Mouse (Mus musculus) heart, embryonic 14.5 days (tissue): ENCODE measurements around the gene Ugt8a. TPM values are rescaled to one million over a fixed set of nuclear protein-coding genes. Genes with fewer than 3 reads are reported as not detected.

Experiments
- ATAC-seq: fragments of 200-750 bp; cut with Nextera tagmentation; 2 replicates; pipeline ENCODE4 v1.8.0; 2017; ENCODE audit warnings: low read depth, moderate TSS enrichment; ENCODE audit not compliant: insufficient number of reproducible peaks, insufficient read depth, low FRiP score
- H3K27ac ChIP-seq, 2 experiments: fragments of 200-500 bp in 1 of 2; fragments of 300-500 bp in 1 of 2; sonication (generic) in 1 of 2; replicated peaks in 1 of 2; 2 replicates each; pipeline ENCODE4 v1.5.1; 2012 to 2014; ENCODE audit warnings: low read depth in 2 of 2, low read length in 2 of 2, control low read depth in 1 of 2, mild to moderate bottlenecking in 1 of 2, mixed read lengths in 1 of 2; ENCODE audit not compliant: control insufficient read depth in 1 of 2, insufficient read depth in 1 of 2
- H3K27me3 ChIP-seq: fragments of 300-500 bp; sonication (generic); 2 replicates; pipeline ENCODE4 v1.6.1; 2014; ENCODE audit warnings: mild to moderate bottlenecking, low read length, control low read depth; ENCODE audit not compliant: control insufficient read depth, insufficient read depth
- H3K36me3 ChIP-seq: fragments of 300-500 bp; sonication (generic); 2 replicates; pipeline ENCODE4 v1.6.1; 2014; ENCODE audit warnings: mild to moderate bottlenecking, control low read depth, low read length, mixed read lengths; ENCODE audit not compliant: control insufficient read depth, insufficient read depth
- H3K4me1 ChIP-seq, 2 experiments: fragments of 200-500 bp in 1 of 2; fragments of 300-500 bp in 1 of 2; sonication (generic) in 1 of 2; 2 replicates each; pipeline ENCODE4 v1.6.1; 2012 to 2014; ENCODE audit warnings: low read length in 2 of 2, control low read depth in 1 of 2, mixed read lengths in 1 of 2; ENCODE audit not compliant: control insufficient read depth in 2 of 2, insufficient read depth in 2 of 2
- H3K4me2 ChIP-seq: fragments of 300-500 bp; sonication (generic); 2 replicates; pipeline ENCODE4 v1.6.1; 2014; ENCODE audit warnings: mild to moderate bottlenecking, low read length
- H3K4me3 ChIP-seq, 2 experiments: fragments of 200-500 bp in 1 of 2; fragments of 300-500 bp in 1 of 2; sonication (generic) in 1 of 2; 2 replicates each; pipeline ENCODE4 v1.5.1; 2012 to 2014; ENCODE audit warnings: low read length in 2 of 2, mild to moderate bottlenecking in 2 of 2, control low read depth in 1 of 2, low read depth in 1 of 2, moderate library complexity in 1 of 2; ENCODE audit not compliant: control insufficient read depth in 1 of 2, insufficient read depth in 1 of 2
- H3K9ac ChIP-seq: fragments of 300-500 bp; sonication (generic); 2 replicates; pipeline ENCODE4 v1.6.1; 2014; ENCODE audit warnings: mild to moderate bottlenecking, low read length
- H3K9me3 ChIP-seq: fragments of 300-500 bp; sonication (generic); 2 replicates; pipeline ENCODE4 v1.6.1; 2016; ENCODE audit warnings: low read length, control low read depth; ENCODE audit not compliant: control insufficient read depth
- whole genome bisulfite sequencing: fragments of 180-500 bp; shearing (Covaris S2); extraction: QIAGEN DNeasy Blood & Tissue Kit; methylation state at CpG from one replicate; pipeline ENCODE4 v1.1.7; 2014; 5-methylcytosine and 5-hydroxymethylcytosine counted together
- polyA plus RNA-seq: library from polyadenylated mRNA; unstranded; fragments of >200 nt; fragmentation: Nextera tagmentation; extraction: Ambion mirVana; gene quantifications from 2 replicates; pipeline ENCODE4 v1.2.1, GENCODE M21; 2014

The Ugt8a gene
- polyA plus RNA-seq, result 0.07 TPM in 1 of 2 replicates, not detected in the other

- Histone ChIP-seq H3K4me1 (peaks cover 0 to 11% of the 10 kb centered on the region in 2 experiments; a peak in 3 of 4 replicates), H3K9ac (peak within 1 kb of the TSS; percentile 10; the same call in 1 of the 2 replicates), H3K9me3 (no peaks in the 10 kb centered on the region), H3K27ac (no peak within 1 kb of the TSS), H3K4me2 (peak within 1 kb of the TSS; percentile 96), H3K4me3 (peak within 1 kb of the TSS; percentile 56 to 58), H3K27me3 (peaks cover 38% of the 10 kb centered on the region), H3K36me3 (no peaks in the 10 kb centered on the region)
- 1% methylated on average over 60 of the region's 85 CpGs for WGBS
- no peak; the same call in 1 of the 2 replicates for ATAC-seq
Observed at GRCm38 (mm10) chr3:125938092-125938755, at the start of gene Ugt8a. Ugt8a (minus strand) TSS chr3:125938619.

DNA sequence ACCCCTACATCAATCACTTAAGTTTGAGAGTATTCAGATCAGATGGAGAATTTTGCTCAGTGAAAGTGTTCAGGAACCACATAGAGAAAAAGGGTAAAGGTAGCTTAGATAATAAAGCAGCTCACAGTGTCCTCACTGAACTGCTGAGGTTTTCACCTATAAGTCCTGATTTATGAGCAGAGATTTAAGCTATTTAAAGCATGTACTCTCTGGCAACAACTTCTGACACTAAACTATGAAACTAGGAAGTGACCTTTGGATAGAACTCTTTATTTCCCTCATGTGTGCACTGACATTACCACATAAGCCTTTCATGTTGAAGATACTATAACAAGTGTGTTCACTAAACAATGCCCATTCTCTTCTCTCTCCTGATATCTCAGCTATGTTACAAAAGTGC, 48.2 kb upstream of the Ugt8a start:
- ATAC-seq, result no peak
- Histone ChIP-seq H3K36me3 (no peaks in the 10 kb centered on the region), H3K9ac (no peak overlapping the region), H3K9me3 (no peaks in the 10 kb centered on the region), H3K4me1 (no peaks in the 10 kb centered on the region), H3K4me3 (no peak overlapping the region), H3K27ac (no peak overlapping the region), H3K27me3 (no peaks in the 10 kb centered on the region), H3K4me2 (no peak overlapping the region)

DNA sequence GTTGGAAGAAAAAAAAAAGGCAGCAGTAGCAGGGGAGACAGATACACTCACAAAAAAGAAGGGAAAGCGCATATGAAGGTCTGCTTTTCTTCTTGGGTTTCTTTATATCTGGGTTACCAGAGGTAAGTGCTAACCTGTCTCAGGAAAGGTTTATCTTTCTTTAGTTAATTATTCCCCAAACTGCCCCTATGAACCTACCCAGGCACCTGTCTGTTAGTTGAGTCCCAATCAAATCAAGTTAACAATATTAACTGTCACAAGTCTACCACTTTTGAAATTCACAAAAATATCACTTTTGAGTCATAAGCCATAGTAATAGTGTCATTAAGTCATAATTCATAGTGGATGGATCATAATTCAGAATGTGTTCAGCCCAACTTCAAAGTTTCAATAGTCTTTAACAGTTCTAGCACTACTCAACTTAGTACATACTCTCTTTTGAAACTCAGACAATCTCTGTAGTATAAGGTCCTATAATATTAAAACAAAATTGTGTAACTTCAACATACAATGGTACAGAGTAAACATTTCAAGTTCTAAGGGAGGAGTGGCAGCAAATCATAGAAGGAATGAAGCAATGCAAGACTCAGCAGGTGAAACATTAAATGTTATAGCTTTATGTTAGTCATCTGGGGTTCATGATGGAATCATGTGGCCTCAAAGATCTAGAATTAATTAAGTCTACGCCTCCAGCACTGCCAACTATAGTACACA, 45.4 kb upstream of the Ugt8a start:
- Histone ChIP-seq H3K4me3 (no peak overlapping the region), H3K9ac (no peak overlapping the region), H3K27me3 (no peaks in the 10 kb centered on the region), H3K36me3 (no peaks in the 10 kb centered on the region), H3K4me2 (no peak overlapping the region), H3K4me1 (no peaks in the 10 kb centered on the region), H3K27ac (no peak overlapping the region), H3K9me3 (no peaks in the 10 kb centered on the region)
- 75% methylated on average over 2 of the region's 2 CpGs for WGBS
- no peak for ATAC-seq

DNA sequence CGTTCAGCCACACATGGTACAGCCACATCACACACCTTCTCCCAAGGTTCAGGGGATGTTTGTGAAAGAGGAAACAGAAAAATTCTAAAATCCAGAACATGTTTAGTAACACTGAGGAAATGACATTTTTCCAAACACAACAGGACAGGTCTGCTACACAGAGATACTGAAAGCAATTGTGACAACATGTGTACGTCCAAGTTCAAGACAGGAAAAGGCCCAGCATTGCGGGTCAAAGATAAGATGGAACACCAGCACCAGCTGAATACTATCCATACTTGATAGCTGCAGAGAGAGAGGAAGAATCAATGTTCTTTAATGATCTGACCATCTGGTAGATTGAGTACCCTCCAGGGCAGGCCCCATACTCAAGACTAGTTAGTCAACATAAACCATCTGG, 41.1 kb upstream of the Ugt8a start:
- WGBS, result 51% methylated on average over 3 of the region's 3 CpGs

DNA sequence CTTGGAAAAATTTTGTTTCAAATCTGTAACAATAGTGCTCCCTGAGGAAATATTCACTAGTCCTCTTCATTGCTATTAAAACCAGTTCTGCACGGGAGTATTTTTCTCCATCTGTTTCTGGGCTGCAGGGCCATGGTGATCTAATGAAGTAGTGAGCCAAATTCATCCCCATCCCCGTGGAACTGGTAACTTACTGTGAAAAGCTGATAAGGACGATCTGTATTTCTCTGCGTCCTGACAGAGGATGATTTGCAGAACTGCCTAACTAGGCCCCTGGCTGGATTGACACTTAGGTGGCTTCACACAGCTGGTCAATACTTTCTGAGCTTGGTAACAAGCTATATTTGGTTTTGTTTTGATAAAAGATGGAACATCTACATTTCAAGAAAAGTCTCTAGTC, 37.5 kb upstream of the Ugt8a start:
- H3K9ac ChIP-seq, result no peak overlapping the region
- H3K4me2 ChIP-seq, result no peak overlapping the region
- no peaks in the 10 kb centered on the region for H3K36me3 ChIP-seq
- no peak for ATAC-seq
- H3K4me3 ChIP-seq, result no peak overlapping the region
- 30% methylated on average over 4 of the region's 4 CpGs for WGBS
- H3K9me3 ChIP-seq, result no peaks in the 10 kb centered on the region
- H3K27me3 ChIP-seq, result no peaks in the 10 kb centered on the region
- no peak overlapping the region for H3K27ac ChIP-seq
- H3K4me1 ChIP-seq, result no peaks in the 10 kb centered on the region

More for the DNA sequence above, 41.1 kb upstream of the Ugt8a start:
- no peaks in the 10 kb centered on the region for H3K4me1 ChIP-seq
- no peaks in the 10 kb centered on the region for H3K9me3 ChIP-seq
- no peak overlapping the region for H3K4me2 ChIP-seq
- no peak overlapping the region for H3K9ac ChIP-seq
- no peak overlapping the region for H3K27ac ChIP-seq
- no peak overlapping the region for H3K4me3 ChIP-seq
- H3K36me3 ChIP-seq, result no peaks in the 10 kb centered on the region
- no peaks in the 10 kb centered on the region for H3K27me3 ChIP-seq
- no peak for ATAC-seq

DNA sequence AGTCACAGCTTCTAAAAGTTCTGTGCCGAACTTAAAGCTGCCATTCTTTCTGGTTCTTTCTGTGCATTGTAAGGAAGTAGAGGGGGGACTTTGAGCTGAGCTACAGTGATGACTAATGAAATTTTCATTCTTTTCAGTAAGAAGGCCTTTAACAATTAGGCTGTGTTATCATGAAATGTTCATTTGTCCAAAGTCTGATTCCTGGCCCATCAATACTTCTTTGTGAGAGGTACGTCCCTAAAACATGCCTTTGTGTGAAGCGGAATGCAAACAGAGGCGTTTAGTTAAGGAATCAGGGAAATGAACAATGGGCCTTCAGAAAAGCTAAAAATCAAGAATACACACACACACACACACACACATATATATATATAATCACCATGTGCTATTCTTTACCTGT, 31.0 kb upstream of the Ugt8a start:
- no peaks in the 10 kb centered on the region for H3K4me1 ChIP-seq
- WGBS, result 80% methylated on average over 4 of the region's 4 CpGs
- no peak overlapping the region for H3K4me3 ChIP-seq
- H3K9me3 ChIP-seq, result no peaks in the 10 kb centered on the region
- no peak overlapping the region for H3K9ac ChIP-seq
- H3K27ac ChIP-seq, result no peak overlapping the region
- no peak overlapping the region for H3K4me2 ChIP-seq
- H3K36me3 ChIP-seq, result no peaks in the 10 kb centered on the region
- H3K27me3 ChIP-seq, result no peaks in the 10 kb centered on the region
- ATAC-seq, result no peak

DNA sequence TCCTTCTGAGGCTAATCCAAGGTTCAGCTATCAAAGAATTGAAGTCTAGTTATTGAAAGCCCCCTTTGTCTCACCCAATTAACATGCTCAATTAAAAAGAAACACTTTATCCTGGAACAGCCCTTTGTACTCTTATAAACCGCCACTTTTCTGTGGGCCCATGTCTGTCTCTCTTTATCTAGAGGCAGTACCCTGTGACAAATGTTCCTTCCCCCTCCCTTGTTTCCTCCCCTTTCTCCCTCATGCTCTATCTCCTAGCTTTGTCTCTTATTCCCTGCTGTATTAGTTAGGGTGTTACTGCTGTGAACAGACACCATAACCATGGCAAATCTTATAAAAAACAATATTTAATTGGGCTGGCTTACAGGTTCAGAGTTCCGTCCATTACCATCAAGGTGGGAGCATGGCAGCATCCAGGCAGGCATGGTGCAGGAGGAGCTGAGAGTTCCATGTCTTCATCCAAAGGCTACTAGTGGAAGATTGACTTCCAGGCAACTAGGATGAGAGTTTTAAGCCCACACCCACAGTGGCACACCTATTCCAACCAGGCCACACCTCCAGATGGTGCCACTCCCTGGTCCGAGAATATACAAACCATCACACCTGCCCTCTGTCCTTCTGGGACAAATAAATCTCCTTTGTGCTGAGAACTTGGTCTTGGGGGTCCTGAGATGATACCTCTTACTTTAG, 17.9 kb upstream of the Ugt8a start:
- Histone ChIP-seq H3K36me3 (no peaks in the 10 kb centered on the region), H3K4me1 (no peaks in the 10 kb centered on the region), H3K4me3 (no peak overlapping the region), H3K9ac (no peak overlapping the region), H3K27me3 (no peaks in the 10 kb centered on the region), H3K4me2 (no peak overlapping the region), H3K9me3 (no peaks in the 10 kb centered on the region), H3K27ac (no peak overlapping the region)
- no peak for ATAC-seq
- WGBS, result 74% methylated on average over 3 of the region's 3 CpGs
